Mouse (Mus musculus): ENCODE results near the gene Ntm. TPM values are rescaled to one million over a fixed set of nuclear protein-coding genes. Genes with fewer than 3 reads are reported as not detected.

Ntm gene
- polyA plus RNA-seq, 1 experiment from 2014 or later = 27.3 TPM

GRCm38 (mm10) chr9:29736031-29736430, 226.9 kb downstream of the Ntm start:
- Histone ChIP-seq H3K4me1 (no peaks in the 10 kb centered on the region), H3K27ac (no peak overlapping the region), H3K4me3 (no peak overlapping the region), H3K4me2 (no peak overlapping the region), H3K9ac (no peak overlapping the region), H3K9me3 (no peaks in the 10 kb centered on the region), H3K27me3 (no peaks in the 10 kb centered on the region), H3K36me3 (no peaks in the 10 kb centered on the region)
- WGBS = 33% methylated on average over 3 of the region's 3 CpGs
- ATAC-seq (ENCODE audit: insufficient number of reproducible peaks, low FRiP score, low TSS enrichment, low read depth) = no peak

DNA sequence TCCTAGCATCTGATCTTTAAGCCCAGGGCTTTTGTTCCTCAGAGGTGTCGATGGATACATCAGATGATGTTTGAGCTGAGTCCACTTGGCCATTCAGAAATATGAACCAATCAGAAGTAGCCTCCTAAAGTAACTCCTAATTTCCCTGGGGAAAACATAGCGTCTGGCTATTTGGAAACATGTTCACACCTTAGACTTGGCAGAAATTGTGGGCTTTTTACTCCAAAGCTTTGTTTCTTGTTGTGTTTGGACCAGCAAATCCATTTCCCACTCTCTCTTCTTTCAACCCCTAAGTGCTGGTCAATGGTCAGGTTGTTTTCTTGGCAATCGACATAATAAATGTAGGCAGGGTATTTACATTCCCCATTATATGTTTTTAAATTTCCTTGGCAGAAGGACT, 230.0 kb downstream of the Ntm start:
- ATAC-seq (ENCODE audit: insufficient number of reproducible peaks, low FRiP score, low TSS enrichment, low read depth) = no peak
- Histone ChIP-seq H3K4me1 (no peaks in the 10 kb centered on the region), H3K27ac (no peak overlapping the region), H3K9ac (no peak overlapping the region), H3K9me3 (no peaks in the 10 kb centered on the region), H3K36me3 (no peaks in the 10 kb centered on the region), H3K4me2 (no peak overlapping the region), H3K27me3 (no peaks in the 10 kb centered on the region), H3K4me3 (no peak overlapping the region)
- WGBS = 48% methylated on average over 3 of the region's 3 CpGs

GRCm38 (mm10) chr9:29731672-29732071, 231.3 kb downstream of the Ntm start:
- no peak overlapping the region for H3K4me2 ChIP-seq
- H3K27ac ChIP-seq = no peak overlapping the region
- no peaks in the 10 kb centered on the region for H3K27me3 ChIP-seq
- no peak for ATAC-seq (ENCODE audit: insufficient number of reproducible peaks, low FRiP score, low TSS enrichment, low read depth)
- H3K9ac ChIP-seq = no peak overlapping the region
- H3K4me3 ChIP-seq = no peak overlapping the region
- H3K36me3 ChIP-seq = no peaks in the 10 kb centered on the region
- no peaks in the 10 kb centered on the region for H3K4me1 ChIP-seq
- no peaks in the 10 kb centered on the region for H3K9me3 ChIP-seq
- WGBS = 39% methylated on average over 3 of the region's 3 CpGs

GRCm38 (mm10) chr9:29727540-29728432, 235.2 kb downstream of the Ntm start:
- no peak for ATAC-seq (ENCODE audit: insufficient number of reproducible peaks, low FRiP score, low TSS enrichment, low read depth)
- H3K27me3 ChIP-seq = no peaks in the 10 kb centered on the region

DNA sequence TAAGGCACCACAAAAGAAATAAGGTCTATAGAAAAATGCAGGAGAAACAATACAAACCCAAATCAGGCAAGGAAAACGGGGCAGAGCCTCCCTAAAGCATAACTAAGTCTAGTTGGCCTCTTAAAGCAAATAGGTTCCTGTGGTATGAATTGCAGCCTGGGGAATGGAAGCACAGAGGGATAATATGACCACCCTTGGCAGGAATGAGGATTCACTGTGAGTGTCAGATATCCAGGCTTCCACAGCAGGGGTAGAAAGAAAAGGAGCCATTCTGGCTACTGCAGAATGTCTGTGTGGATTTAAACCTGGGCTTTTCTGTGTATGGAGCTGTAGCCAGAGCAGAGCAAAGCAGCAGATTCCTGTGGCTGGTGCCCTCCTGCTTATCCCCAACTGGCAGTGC, 241.5 kb downstream of the Ntm start:
- no peak overlapping the region for H3K9ac ChIP-seq
- no peaks in the 10 kb centered on the region for H3K4me1 ChIP-seq
- H3K9me3 ChIP-seq = no peaks in the 10 kb centered on the region
- H3K27me3 ChIP-seq = no peaks in the 10 kb centered on the region
- H3K36me3 ChIP-seq = no peaks in the 10 kb centered on the region
- ATAC-seq (ENCODE audit: insufficient number of reproducible peaks, low FRiP score, low TSS enrichment, low read depth) = no peak
- no peak overlapping the region for H3K4me2 ChIP-seq
- no peak overlapping the region for H3K4me3 ChIP-seq
- 37% methylated on average over 1 of the region's 1 CpGs for WGBS
- no peak overlapping the region for H3K27ac ChIP-seq

More at GRCm38 (mm10) chr9:29727540-29728432, 235.2 kb downstream of the Ntm start:
- 55% methylated on average over 19 of the region's 19 CpGs for WGBS
- Histone ChIP-seq H3K36me3 (no peaks in the 10 kb centered on the region), H3K27ac (no peak overlapping the region), H3K4me2 (no peak overlapping the region), H3K9ac (no peak overlapping the region), H3K9me3 (no peaks in the 10 kb centered on the region), H3K4me3 (no peak overlapping the region), H3K4me1 (no peaks in the 10 kb centered on the region)

DNA sequence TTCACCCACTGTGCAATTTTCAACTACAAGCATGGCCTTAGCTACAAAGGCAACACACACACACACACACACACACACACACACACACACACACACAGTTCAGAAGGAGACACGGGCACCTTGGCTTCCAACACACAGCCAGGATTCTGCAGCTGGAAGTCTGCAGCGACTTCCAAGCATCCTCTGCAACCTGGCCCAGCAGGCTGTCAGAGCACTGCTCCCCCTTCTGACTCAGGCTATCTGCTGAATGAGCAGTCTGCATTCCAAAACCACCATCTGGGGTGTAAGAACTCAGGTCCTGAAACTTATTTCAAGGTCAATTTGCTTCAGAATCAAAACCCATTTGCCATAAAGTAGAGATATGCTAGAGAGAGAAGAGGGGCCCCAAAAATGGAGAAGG, 246.1 kb downstream of the Ntm start:
- no peaks in the 10 kb centered on the region for H3K9me3 ChIP-seq
- no peak overlapping the region for H3K27ac ChIP-seq
- no peaks in the 10 kb centered on the region for H3K36me3 ChIP-seq
- H3K4me3 ChIP-seq = no peak overlapping the region
- H3K4me1 ChIP-seq = no peaks in the 10 kb centered on the region
- ATAC-seq (ENCODE audit: insufficient number of reproducible peaks, low FRiP score, low TSS enrichment, low read depth) = no peak
- no peak overlapping the region for H3K4me2 ChIP-seq
- WGBS = 35% methylated on average over 2 of the region's 2 CpGs
- no peak overlapping the region for H3K9ac ChIP-seq
- no peaks in the 10 kb centered on the region for H3K27me3 ChIP-seq

GRCm38 (mm10) chr9:29698276-29698675, 264.7 kb downstream of the Ntm start:
- WGBS = 79% methylated on average over 4 of the region's 4 CpGs
- Histone ChIP-seq H3K4me1 (no peaks in the 10 kb centered on the region), H3K9ac (no peak overlapping the region), H3K27me3 (no peaks in the 10 kb centered on the region), H3K9me3 (no peaks in the 10 kb centered on the region), H3K4me3 (no peak overlapping the region), H3K36me3 (no peaks in the 10 kb centered on the region), H3K27ac (no peak overlapping the region), H3K4me2 (no peak overlapping the region)
- ATAC-seq (ENCODE audit: insufficient number of reproducible peaks, low FRiP score, low TSS enrichment, low read depth) = no peak

GRCm38 (mm10) chr9:29694151-29694550, 268.8 kb downstream of the Ntm start:
- Histone ChIP-seq H3K36me3 (no peaks in the 10 kb centered on the region), H3K4me3 (no peak overlapping the region), H3K27me3 (no peaks in the 10 kb centered on the region), H3K9me3 (no peaks in the 10 kb centered on the region), H3K27ac (no peak overlapping the region), H3K9ac (no peak overlapping the region), H3K4me2 (no peak overlapping the region), H3K4me1 (no peaks in the 10 kb centered on the region)
- WGBS = 58% methylated on average over 2 of the region's 2 CpGs
- ATAC-seq (ENCODE audit: insufficient number of reproducible peaks, low FRiP score, low TSS enrichment, low read depth) = no peak

DNA sequence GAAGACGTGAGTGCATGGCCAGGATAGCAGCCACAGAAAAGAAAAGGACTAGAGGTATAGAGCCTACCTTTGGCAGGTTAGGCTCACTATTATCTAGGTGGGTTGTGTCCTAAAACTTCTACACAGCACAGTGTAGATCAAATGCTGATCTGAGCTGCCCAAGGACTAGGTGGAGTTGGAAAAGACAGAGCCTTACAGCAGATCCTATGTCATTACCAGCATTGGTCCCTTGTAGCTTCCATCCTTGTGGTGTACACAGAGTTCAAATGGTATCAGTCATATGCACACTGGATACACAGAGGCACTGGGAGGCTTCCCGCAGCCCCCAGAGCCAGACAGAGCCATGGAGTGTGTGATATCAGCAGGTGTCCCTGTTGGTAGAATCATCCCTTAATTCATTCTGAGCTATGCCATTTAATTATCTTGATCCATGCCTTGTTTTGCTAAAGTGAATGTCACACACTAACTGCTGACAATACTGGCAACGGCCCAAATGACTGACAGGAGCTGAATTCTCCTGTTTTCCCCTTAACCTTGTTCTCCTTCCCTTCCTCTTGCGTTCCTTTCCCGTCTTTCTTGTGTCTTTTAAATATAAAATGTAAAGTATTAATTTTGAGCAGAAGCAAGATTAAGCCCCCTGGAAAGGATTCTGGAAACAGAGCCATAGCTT, 271.6 kb downstream of the Ntm start:
- WGBS = 68% methylated on average over 5 of the region's 5 CpGs
- no peaks in the 10 kb centered on the region for H3K9me3 ChIP-seq
- ATAC-seq (ENCODE audit: insufficient number of reproducible peaks, low FRiP score, low TSS enrichment, low read depth) = no peak

DNA sequence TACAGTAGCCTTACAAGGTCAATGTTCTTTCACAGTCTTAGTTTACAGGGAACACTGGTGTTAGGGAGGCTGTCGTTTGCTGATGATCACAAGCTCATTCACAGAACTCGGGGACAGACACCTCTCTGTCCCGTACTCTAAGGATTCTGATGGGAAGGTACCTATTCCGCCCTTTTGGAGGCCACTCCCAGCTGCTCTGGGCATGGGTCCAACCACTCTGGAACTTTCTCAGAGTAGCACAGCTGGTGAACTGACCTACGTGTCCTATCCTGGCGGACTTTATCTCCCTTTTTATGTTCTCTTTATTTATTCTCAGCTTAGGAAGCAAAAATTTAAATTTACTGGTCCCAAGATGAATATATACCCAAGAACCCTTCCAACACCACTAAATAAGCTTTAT, 280.7 kb downstream of the Ntm start:
- H3K27me3 ChIP-seq = 0 out of 2 replicates have a peak, but pooled peaks cover 3% of the 10 kb centered on the region
- H3K9ac ChIP-seq = no peak overlapping the region
- H3K4me3 ChIP-seq = no peak overlapping the region
- H3K4me1 ChIP-seq = 0 out of 2 replicates have a peak, but pooled peaks cover 15% of the 10 kb centered on the region
- no peaks in the 10 kb centered on the region for H3K9me3 ChIP-seq
- no peak overlapping the region for H3K27ac ChIP-seq
- WGBS = 50% methylated on average over 6 of the region's 6 CpGs
- ATAC-seq (ENCODE audit: insufficient number of reproducible peaks, low FRiP score, low TSS enrichment, low read depth) = no peak
- H3K36me3 ChIP-seq = no peaks in the 10 kb centered on the region
- H3K4me2 ChIP-seq = no peak overlapping the region

More for the DNA sequence above, 271.6 kb downstream of the Ntm start:
- Histone ChIP-seq H3K4me2 (no peak overlapping the region), H3K4me3 (no peak overlapping the region), H3K27ac (no peak overlapping the region), H3K9ac (no peak overlapping the region), H3K36me3 (no peaks in the 10 kb centered on the region), H3K4me1 (no peaks in the 10 kb centered on the region), H3K27me3 (no peaks in the 10 kb centered on the region)

GRCm38 (mm10) chr9:29680677-29681076, 282.3 kb downstream of the Ntm start:
- WGBS = 7% methylated on average over 5 of the region's 5 CpGs
- no peak overlapping the region for H3K4me3 ChIP-seq
- no peak for ATAC-seq (ENCODE audit: insufficient number of reproducible peaks, low FRiP score, low TSS enrichment, low read depth)

GRCm38 (mm10) chr9:29673911-29674310, 289.0 kb downstream of the Ntm start:
- Histone ChIP-seq H3K4me1 (no peaks in the 10 kb centered on the region), H3K9me3 (no peaks in the 10 kb centered on the region), H3K9ac (no peak overlapping the region), H3K4me2 (no peak overlapping the region), H3K36me3 (no peaks in the 10 kb centered on the region), H3K27me3 (no peaks in the 10 kb centered on the region), H3K4me3 (no peak overlapping the region), H3K27ac (no peak overlapping the region)
- no peak for ATAC-seq (ENCODE audit: insufficient number of reproducible peaks, low FRiP score, low TSS enrichment, low read depth)
- 47% methylated on average over 8 of the region's 8 CpGs for WGBS

More at GRCm38 (mm10) chr9:29680677-29681076, 282.3 kb downstream of the Ntm start:
- H3K9ac ChIP-seq = no peak overlapping the region
- no peaks in the 10 kb centered on the region for H3K36me3 ChIP-seq
- H3K4me2 ChIP-seq = no peak overlapping the region
- H3K4me1 ChIP-seq = 0 out of 2 replicates have a peak, but pooled peaks cover 15% of the 10 kb centered on the region
- no peaks in the 10 kb centered on the region for H3K9me3 ChIP-seq
- 0 out of 2 replicates have a peak, but pooled peaks cover 3% of the 10 kb centered on the region for H3K27me3 ChIP-seq
- H3K27ac ChIP-seq = no peak overlapping the region
